Mouse (Mus musculus) T-helper 2 cell (primary cell): ENCODE measurements around the gene Mef2c.

Experiments
- in situ Hi-C: fragments of 300-600 bp; cut with MboI, MseI; formaldehyde crosslinking; loops from one replicate; pipeline ENCODE4 v1.15.1; 2025; ENCODE audit warnings: high pct_unique_total_duplicates

Gene Mef2c

DNA sequence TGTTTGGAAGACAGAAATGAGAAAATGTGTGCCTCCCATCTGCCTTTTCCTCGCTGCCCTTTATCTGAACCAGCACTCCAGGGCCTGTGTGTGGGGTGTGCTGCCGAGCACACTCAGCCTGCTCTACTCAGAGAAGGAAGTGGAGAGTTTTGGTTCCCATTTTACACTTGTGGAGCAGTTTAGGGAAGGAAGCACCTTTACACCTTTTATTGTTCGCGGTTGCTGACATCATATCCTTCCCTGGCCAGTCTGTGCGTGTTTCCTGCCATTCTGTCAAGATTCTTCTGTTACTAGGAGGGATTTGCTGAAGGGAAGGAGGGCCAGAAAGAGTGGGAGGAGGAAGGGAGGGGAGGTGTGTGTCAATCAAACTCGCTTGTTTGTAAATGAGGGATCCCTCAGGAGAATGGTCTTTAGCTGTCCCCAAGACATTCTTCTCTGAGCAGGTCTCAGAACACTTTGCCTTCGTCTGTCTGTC is 68.2 kb downstream of the Mef2c start:
- in situ Hi-C loops = no loop called here

DNA sequence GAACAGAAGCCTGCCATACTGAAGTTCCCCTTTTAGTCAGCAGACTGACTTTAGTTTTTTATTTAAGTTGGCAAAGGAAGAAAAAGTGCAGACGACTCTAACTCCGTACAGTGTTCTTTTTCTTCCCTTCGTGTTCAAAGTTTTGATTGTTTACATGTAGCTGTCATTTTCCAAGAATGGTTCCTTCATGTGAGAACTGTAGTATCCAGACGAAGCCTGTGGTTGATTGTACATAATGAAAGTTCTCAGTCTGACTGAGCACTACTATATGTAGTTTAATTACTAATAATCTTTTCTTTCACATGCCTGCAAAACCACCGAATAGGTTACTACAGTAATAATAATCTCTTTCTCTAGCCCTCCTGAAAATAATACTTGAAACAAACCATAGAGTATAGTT is 68.6 kb downstream of the Mef2c start:
- in situ Hi-C loops = no loop called here

DNA sequence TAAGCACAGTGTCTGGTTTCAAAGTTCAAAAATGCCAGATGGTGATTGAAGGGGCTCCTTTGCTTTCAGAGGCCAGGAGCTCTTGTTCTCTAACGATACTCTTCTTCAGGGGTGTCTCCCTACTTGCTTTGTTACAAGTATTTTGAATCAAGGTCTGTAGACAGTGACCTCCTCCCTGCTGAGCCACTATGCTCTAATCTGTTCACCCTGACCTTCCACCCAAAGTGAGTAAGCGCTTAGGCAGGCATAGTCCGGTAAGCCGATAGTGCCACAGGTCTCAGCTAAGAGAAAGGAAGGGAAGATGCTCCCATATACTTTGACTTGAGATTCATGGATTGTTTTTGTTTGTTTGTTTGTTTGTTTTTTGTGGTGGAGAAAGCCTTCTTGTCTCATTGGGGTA is 69.5 kb downstream of the Mef2c start:
- in situ Hi-C loops = no loop called here

DNA sequence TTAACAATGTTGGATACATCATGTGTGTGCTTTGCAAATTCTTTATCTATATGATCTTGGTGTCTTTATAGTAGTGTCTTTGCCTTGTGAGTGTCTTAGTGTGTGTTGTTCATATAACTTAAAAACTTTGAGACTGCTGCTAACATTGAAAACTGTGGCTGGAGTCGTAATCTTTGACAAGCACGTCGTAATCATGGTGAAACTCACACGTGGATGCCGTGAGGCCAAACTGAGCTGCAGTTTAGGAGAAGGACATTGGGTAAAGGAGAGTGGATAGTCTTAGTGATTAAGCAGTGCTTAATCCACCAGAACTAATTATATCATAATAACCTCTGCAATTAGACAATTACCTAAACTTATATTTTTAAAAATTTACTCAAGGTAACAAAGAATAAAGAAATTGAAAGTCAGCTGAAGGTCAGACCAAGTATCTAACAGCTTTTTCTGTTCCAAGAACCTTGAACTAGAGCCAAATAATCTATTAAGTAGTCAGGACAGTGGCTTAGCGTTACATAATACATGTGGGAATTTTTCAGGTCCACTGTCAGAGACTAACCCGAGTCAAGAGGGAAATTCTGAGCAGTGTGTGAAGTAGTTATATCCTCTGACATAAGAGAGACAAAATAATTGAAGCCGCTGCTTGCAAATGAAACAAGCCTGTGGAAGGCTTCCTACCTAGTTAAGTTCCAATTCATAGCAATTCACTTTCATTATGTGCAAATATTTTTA is 70.2 kb downstream of the Mef2c start:
- in situ Hi-C loops = no loop called here

DNA sequence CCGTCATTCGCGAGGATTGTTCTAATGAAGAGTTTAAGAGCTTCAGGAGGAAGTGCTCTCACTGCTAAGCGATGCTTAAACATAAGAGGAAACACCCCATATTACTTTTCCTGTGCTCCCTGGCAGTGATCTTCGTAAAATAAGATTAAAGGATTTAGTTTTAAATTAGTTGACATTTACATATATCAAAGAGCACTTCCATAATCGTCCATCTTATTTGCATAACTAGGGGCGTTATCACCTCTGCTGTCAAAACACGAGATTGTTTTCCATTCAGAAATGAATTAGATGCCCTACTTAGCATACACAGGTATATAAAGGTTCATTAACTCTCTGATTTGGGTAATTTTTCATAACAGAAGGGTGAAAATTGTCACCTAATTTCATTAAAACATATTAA is 71.0 kb downstream of the Mef2c start:
- in situ Hi-C loops = no loop called here

DNA sequence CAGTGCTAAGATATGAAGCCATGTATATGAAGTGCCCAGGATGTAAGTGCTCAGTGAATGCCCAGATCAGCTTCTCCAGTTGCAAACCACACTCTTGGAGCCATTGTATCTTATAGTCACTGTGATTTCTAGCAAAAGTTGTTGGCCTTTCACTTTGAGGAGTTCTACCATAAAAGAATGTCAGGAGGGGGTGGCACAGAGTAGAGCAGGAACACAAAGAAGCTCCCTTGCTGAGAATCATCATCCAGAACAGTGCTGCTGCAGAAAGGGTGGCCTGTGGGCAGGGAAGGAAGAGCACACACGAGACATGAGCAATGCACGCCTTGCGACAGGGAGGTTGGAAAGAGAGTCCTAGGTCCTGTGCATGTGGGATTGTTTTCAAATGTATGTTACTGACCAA is 75.6 kb downstream of the Mef2c start:
- in situ Hi-C loops = no loop called here

DNA sequence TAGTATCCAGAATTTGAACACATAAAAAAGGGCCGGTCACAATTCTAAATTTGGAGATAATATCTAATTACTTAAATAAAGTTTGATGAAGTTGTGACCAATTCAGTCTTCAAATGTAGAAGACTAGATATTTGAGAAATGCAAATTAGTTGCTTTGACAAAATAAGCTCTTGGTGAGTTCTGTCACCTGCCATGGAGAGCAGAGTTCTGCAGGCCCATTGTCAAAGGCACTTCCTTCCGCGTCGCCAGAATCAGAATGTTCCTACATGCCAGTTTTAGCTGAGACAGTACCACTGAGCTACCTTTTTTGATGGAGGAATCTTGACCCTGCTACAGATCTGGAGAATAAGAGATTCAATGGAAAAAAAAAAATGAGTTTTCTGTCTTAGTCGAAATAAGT is 77.0 kb downstream of the Mef2c start:
- in situ Hi-C loops = no loop called here

DNA sequence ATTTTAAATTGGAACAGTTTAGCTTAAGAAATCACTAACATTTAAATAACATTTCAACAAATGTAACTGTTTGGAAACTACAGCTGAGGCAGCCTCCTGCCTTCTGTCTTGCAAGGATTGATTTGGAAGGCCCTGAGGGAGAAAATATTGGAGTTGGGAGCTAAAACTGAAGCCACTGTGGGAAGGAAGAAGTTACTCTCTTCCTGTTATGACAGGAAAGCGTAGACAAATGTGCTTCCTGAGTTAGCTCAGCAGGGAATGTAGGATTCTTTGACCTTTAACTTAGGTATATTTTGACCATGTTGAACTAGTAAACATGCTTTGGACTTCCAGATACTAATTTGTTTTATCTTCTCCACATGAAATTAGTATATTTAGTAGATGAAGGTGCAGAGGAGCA is 78.7 kb downstream of the Mef2c start:
- in situ Hi-C loops = no loop called here

DNA sequence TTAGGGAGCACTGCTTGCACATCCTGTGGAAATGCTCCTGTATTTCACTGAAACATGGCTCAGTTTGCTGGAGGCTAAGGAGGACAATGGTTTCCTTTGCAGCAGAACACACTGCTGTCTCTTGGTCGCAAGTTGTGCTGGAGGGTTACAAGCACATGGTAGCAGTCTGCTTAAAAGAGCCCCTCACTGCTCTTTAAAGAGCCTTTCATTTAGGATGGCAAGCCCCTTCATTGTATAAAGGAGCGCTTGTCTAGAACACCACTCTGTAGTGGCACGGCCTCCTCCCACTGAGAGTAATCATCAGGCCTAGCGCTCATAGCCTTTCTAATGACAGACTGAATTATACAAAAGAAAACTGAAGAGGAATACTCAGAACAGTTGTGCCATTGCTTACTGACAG is 80.0 kb downstream of the Mef2c start:
- in situ Hi-C loops = no loop called here

DNA sequence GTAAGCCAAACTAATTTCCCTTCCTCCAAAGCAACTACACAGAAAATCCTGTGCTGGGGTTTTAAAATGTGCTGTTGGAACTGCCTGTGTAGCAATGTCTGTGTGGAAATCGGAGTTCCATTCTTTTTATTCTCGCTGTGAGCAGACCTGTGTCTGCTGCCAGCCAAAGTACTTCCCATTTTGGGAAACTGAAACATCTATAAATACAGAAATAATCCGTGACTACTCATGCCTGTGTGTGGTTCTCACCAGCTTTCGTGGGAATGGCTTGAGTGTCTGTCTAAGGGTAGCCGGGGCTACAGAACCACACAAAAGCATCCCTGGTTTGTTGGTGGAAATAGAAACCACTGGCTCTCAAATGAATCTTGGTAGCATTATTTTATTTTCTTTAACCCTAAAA is 81.5 kb downstream of the Mef2c start:
- in situ Hi-C loops = no loop called here

DNA sequence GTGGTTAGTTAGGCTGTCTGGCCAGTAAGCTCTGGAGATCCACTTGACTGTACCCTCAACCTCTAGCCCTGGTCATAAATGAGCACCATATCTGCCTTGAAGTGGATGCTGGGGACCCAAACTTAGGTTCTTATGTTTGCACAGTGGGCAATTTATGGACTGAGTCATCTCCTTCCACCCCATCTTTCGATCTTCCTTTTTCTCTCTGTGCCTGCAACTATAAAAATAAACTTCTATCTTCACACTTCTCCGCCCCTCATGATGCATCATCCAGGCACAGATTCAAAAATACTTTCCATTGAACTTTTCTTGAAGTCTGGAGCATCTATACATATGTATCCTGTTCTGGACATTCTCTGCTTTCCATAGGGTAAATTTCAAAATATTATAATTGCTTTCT is 84.4 kb downstream of the Mef2c start:
- in situ Hi-C loops = no loop called here

DNA sequence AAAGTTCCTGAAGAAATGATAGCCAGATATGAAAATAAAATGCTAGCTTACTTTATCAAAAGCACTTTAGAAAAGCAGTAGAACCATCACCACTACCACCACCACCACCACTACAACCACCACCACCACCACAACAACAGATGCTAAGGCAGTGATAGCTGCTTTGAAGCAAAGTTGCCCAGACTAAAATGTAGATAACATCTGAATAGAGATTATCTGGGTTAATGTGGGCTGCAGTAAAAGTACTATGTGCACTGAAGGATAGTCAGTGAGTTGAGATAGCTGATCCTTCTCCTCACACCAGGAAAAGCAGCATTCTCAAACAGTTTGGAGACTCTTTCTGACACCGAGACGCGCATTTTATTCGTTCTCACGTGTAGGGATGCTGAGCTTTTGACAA is 87.1 kb downstream of the Mef2c start:
- in situ Hi-C loops = no loop called here

DNA sequence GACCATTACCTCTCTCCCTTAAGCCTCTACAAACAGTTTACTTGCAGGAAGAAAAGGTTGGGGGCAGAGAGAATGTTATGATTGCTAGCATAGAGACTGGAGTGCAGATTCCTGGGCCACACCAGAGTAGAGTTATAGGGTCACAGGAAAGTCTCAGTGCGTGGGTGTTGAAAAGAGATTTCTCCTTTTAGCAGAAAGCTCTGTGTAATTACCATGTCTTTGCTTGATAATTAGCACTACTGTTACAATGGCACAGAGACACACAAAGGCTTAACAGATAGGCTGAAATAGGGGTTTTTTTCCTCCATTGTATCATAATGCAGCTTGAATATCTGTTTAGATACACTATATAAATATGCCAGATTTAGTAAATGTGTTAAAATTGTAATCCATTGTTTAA is 91.6 kb downstream of the Mef2c start:
- in situ Hi-C loops = no loop called here

DNA sequence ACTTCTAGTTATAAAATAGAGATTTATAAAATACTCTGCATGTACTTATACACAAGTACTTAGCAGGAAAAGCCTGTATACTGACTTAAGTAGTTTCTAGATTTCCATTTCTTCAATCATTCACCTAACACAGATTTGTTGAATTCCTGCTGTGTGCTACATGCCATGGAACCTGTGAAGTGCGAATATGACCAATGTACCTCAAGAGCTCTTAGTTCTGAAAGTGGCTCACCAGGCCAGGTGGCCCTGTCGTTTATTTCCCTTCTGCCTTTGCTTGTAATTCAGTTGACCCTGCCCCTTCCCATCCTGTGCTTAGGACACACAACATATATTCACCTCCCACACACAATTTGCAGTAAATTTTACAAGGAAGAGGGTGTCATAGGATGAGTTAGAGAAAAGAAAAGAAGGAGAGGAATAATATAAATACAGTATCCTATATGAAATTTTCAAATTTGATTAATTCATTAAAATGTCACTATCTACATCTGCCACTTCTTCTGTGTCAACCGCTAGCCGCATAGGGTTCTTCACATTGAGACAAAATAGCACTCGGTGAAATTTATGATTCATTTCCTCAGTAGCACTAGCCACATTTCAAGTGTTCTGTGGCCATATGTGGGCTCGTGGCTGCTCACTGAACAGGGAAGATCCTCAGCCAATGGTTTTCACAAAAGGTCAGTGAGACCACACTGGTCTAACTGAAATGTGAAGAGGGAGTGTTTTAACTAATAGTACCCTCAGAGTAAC is 93.3 kb downstream of the Mef2c start:
- in situ Hi-C loops = no loop called here

DNA sequence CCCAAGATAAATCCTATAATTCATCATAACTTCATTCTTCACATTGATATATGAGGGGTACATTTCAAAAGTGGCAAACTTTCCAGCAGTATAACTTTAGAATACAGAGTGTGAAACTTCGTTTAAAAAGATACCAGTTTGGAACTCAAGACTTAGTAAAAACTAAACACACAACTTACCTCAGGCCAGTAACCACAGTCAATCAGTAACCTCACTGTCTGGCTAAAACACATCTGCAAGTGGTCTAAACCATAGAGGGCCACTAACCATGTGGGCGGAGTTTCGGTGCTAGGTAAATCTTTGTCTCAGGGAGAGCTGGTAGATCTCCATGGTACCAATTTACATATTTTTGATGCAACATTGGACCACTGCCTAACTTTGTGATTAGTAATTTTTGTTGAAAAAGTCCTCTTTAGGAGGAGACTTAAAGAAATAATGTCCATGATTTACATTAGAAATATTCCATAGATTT is 93.9 kb downstream of the Mef2c start:
- in situ Hi-C loops = no loop called here

DNA sequence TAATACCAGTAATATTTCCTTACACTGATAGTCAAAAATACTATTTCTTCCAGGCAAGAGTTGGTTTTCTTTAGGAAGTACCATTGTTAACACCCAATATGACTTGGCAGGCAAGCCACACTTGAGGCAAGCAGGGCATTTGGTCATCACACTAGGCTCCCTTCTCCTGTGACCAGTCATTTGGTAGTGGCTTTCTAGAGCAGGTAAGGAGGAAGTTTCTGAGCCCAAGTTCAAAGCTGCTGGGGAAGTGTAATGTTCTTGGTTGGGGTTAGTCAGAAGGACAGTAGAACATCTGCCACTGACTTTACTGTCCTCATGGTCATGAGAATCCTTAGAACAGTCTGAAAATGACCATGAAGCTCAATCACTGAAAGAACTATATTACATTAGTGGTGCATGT is 96.5 kb downstream of the Mef2c start:
- in situ Hi-C loops = no loop called here

DNA sequence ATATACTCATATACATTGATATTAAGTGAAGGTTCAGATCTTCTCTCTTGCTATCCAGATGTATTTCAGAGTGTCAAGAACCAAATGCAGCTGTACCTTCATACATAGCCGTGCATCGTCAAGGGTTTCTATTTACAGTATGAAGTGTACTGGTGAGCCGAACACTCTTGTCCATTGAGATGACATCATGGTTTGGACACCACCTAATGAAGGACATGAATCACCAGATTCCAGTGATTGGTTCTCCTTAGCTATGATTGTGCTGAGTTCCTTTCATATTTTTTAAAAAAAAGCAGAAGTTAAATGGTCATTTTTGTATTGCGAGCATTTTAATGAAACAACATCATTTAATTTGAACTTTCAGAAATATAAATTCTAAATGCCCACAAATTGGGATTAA is 97.9 kb downstream of the Mef2c start:
- in situ Hi-C loops = no loop called here

DNA sequence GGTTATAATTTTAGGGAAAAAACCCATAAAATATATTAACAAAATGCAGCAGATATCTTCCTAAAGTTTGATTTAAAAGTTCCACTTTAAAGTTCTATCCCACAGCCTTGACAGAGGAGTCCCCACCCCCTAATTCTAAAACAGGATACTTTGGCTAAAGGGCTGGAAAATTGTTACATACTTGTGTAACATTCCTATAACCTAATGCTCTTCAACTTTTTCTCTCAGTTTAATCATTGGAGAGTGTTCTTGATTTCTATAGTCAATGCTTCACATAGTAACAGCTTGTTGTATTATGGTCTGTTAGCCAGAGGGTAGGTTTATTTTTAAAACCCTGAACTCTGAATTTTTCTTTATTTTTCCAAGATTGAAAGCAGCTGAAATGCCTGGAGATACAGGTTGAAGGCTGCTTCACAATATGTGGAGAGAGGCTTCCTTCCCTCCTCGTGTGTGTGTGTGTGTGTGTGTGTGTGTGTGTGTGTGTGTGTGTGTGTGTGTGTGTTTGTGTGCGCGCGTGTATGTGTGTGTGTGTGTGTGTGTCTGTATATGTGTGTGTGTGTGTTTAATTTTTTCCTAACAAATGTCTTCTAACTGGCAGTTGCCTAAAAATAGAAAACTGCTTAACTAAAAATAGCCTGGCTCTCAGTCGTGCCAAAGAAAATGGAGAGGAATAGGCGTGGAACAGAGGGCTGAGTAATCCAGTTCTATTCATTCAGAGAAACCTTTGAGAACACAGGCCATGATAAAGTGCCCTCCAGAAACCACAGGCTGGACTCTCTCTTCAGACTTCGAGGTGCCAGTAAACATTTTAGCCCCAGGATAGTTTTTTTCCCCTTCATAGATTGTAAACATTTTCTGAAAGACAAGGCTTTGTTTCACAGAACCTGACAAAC is 99.8 kb downstream of the Mef2c start:
- in situ Hi-C loops = no loop called here

DNA sequence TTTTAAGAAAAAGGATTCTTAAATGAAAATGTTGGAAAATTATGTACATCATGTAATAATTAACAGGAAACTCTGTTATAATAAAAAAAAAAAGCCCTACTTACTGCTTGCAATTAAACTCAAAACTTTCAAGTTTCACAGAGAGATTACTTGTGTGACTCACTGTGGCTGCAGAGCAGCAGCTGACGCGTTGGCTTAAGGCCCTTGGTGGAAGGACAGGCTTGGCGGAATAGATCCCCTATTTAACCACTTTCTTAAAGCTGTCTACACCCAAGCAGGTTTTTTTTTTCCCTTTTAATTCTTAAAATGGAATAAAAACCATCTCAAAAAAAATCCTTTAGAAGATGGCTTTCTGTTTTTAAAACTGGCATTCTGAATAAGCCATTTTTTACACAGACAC is 100.5 kb downstream of the Mef2c start:
- in situ Hi-C loops = no loop called here

DNA sequence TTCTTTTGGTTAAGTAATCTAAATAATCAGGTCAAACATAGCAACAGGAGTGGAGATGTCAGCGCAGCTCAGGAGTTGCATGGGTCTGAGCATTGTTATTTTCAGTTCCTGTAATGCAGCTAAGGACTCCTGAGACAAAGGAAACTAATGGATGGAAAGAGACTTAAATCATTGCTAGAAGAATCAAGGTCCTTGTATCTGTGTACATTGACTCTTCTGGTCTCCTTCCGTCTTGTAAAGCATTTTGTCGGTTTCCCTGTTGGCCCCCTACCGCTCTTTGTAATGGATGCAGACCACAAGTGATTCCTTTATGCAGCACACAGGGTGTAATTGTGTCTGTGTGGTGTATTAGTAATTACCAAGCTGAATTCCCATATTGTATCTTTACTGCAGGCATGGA is 101.0 kb downstream of the Mef2c start:
- in situ Hi-C loops = no loop called here

DNA sequence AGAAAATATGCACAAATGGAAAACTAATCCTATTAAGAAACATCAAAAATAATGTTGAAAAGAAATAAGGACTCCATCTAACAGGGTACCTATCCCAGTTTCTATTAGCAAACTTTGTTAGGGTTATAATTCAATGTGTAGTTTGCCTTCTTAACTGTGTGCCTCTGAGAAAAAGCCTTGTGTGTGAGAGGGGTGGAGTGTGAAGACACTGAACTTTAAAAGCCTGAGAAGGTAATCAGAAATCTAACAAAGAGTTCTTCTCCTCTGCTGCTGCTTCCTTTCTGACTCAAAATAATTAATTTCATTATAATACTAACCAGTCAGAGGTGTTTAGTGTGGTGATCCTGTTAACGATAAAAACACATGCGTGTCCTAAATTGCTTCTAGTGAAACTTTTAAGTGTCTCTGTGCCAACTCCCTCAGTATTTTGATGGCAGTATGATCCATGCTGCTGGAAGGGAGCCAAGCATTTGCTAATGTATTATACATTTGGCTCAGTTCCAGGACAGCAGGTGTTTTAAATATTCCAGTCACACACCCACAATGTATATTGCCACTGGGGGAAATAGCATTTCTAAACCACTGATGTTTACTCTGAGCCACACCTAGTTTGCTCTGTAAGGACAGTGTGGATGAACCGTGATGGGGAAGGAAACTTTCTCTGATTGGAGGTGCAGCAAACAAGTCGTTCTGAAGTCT is 104.2 kb downstream of the Mef2c start:
- in situ Hi-C loops = no loop called here
